Mouse (Mus musculus): ENCODE measurements around the gene Slc8a1. TPM values are rescaled to one million over a fixed set of nuclear protein-coding genes. Genes with fewer than 3 reads are reported as not detected.

Slc8a1 gene
- polyA plus RNA-seq, 1 experiment from 2014 or later: 9.7 TPM

DNA sequence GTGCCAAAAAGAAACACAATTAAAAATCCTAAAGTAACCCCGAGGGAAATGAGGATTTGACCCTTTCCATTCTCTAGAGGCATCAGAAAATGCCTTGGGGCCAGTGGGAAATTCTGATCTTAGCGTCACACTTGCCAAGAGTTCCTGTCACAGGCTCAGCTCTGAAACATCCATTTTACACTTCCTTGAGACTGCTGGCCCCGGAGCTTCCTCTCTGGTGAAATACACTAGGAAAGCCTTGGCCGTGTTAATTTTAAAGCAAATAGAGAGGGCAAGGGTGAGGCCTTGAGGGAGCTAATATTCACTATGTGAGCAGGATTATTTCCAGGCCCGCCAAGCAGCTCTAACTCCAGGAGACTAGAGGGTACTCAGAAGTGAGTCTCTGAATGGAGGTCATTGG lies 305.0 kb downstream of the Slc8a1 start:
- no peak for ATAC-seq
- 0 out of 2 replicates have a peak, but pooled peaks cover 5% of the 10 kb centered on the region for H3K36me3 ChIP-seq
- H3K9me3 ChIP-seq: no peaks in the 10 kb centered on the region

DNA sequence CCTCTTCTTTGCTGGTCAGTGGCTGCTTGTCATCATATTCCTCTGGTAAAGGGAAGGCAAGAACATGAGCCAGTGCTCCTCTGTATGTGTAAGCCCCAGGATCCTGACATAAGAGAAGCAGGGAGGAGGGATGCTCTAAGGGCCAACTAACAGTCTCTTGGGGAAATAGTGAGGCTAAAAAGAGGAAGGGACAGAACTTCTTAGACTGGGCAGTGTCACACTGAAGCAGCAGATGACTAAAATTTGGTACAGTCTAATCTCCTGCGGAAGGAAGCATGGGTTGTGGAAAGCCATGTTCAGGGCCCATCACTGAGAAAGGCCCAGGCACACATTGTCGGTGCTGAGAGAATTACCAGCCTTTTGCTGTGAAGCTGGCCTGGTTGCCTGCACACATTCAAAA lies 305.4 kb downstream of the Slc8a1 start:
- Histone ChIP-seq H3K4me3 (replicated peaks) (no peak overlapping the region), H3K27ac (no peak overlapping the region), H3K4me1 (replicated peaks) (0 out of 2 replicates have a peak, but pooled peaks cover 7% of the 10 kb centered on the region), H3K9ac (replicated peaks) (no peak overlapping the region), H3K4me2 (replicated peaks) (no peak overlapping the region), H3K27me3 (no peaks in the 10 kb centered on the region), H3K36me3 (0 out of 2 replicates have a peak, but pooled peaks cover 5% of the 10 kb centered on the region), H3K9me3 (no peaks in the 10 kb centered on the region)
- no peak for ATAC-seq
- WGBS: 83% methylated on average over 2 of the region's 2 CpGs

More for the DNA sequence above, 305.0 kb downstream of the Slc8a1 start:
- 48% methylated on average over 5 of the region's 5 CpGs for WGBS
- Histone ChIP-seq H3K27me3 (no peaks in the 10 kb centered on the region), H3K9ac (replicated peaks) (no peak overlapping the region), H3K4me2 (replicated peaks) (no peak overlapping the region), H3K4me1 (replicated peaks) (0 out of 2 replicates have a peak, but pooled peaks cover 7% of the 10 kb centered on the region), H3K27ac (no peak overlapping the region), H3K4me3 (replicated peaks) (no peak overlapping the region)

DNA sequence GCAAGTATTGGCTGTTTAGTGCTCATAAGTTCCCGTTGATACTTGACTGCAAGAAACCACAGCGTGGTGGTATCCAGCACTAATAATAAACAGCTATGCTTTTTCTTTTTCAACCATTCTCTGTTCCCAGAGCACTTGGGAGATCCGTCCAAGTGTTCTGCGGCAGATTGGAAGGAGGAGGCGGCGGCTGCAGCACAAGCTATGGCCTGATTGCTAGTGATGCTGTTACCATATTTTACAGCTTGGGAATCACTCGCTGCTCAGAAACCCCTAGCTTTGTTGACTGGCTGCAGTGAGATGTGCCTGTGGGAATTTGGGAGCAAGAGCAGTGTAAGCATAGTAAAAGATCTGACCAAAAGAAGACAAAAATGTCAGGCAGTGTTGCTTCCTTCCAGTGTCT lies 310.9 kb downstream of the Slc8a1 start:
- Histone ChIP-seq H3K27ac (no peak overlapping the region), H3K27me3 (no peaks in the 10 kb centered on the region), H3K9me3 (no peaks in the 10 kb centered on the region), H3K9ac (replicated peaks) (no peak overlapping the region), H3K36me3 (0 out of 2 replicates have a peak, but pooled peaks cover under 1% of the 10 kb centered on the region), H3K4me2 (replicated peaks) (no peak overlapping the region), H3K4me3 (replicated peaks) (no peak overlapping the region), H3K4me1 (replicated peaks) (0 out of 2 replicates have a peak, but pooled peaks cover 6% of the 10 kb centered on the region)
- ATAC-seq: no peak
- WGBS: 86% methylated on average over 7 of the region's 7 CpGs

DNA sequence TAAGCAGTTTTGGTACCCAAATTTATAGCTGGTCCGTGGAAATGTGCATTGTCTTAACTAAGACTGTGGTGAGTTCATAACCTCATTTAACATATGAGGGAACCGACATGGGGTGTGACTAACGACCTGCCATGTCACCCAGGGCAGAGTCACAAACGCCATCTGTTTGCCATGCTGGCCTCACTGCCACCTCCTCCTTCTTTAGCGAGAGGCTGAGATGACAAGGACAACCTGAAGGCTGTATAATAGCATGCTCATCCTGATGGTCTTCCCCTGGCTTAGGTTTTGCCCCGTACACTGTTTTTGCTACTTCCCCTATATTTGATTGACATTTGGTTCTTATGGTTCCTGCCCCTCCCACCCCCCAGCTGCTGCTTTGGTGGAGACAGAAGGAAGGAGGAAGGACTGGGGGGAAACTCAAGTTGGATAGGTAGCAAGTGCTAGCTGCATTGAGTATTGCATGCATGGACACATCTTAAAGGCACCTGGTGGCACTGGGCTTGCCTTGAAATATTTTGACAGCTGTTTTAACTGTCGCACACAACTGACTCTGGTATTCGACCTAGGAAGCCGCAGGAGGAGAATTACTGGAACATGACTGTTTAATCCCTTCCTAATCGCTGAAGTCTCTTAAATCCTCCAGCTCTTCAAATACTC lies 313.8 kb downstream of the Slc8a1 start:
- ATAC-seq: no peak
- Histone ChIP-seq H3K4me3 (replicated peaks) (no peak overlapping the region), H3K9ac (replicated peaks) (no peak overlapping the region), H3K9me3 (no peaks in the 10 kb centered on the region), H3K36me3 (no peaks in the 10 kb centered on the region; the same call in 1 of the 2 replicates), H3K4me2 (replicated peaks) (no peak overlapping the region), H3K27me3 (no peaks in the 10 kb centered on the region), H3K4me1 (replicated peaks) (peaks cover 14% of the 10 kb centered on the region), H3K27ac (no peak overlapping the region)
- 40% methylated on average over 10 of the region's 10 CpGs for WGBS

DNA sequence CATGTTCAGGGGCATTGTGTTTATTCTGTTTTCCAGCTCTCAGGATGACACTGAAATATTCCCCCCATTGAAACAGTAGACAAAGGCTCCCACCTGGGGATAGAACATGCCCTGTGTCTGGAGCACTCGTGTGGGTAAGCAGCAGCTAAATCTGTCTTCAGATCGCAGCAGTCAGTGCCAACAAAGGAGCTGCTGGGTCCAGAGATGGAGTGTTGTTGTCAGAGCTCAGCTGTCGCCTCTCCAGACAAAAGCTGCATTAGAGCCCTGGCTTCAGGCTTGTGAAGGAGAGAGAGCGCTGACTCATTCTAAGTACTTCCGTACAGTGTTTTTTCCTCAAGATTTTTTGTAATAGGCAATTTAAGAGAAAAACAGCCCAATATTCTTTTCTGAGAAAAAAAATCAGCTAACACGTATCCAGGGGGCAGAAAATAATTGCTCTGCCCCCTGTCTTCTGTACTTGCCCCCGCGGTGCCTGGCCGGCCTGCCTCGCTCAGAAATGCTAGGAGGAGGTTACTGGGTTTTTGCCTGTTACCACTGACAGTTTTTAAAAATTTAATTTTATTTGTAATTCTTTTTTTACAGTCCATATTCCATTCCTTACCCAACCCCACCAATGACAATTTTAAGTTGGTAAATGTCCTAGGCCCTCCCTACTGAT lies 318.2 kb downstream of the Slc8a1 start:
- Histone ChIP-seq H3K9ac (replicated peaks) (no peak overlapping the region), H3K4me1 (replicated peaks) (peaks cover 16% of the 10 kb centered on the region), H3K4me2 (replicated peaks) (no peak overlapping the region), H3K9me3 (no peaks in the 10 kb centered on the region), H3K4me3 (replicated peaks) (no peak overlapping the region), H3K27me3 (no peaks in the 10 kb centered on the region), H3K27ac (peak overlapping the region; percentile 75), H3K36me3 (no peaks in the 10 kb centered on the region; the same call in 1 of the 2 replicates)
- ATAC-seq: peak; percentile 91
- WGBS: 37% methylated on average over 10 of the region's 10 CpGs

DNA sequence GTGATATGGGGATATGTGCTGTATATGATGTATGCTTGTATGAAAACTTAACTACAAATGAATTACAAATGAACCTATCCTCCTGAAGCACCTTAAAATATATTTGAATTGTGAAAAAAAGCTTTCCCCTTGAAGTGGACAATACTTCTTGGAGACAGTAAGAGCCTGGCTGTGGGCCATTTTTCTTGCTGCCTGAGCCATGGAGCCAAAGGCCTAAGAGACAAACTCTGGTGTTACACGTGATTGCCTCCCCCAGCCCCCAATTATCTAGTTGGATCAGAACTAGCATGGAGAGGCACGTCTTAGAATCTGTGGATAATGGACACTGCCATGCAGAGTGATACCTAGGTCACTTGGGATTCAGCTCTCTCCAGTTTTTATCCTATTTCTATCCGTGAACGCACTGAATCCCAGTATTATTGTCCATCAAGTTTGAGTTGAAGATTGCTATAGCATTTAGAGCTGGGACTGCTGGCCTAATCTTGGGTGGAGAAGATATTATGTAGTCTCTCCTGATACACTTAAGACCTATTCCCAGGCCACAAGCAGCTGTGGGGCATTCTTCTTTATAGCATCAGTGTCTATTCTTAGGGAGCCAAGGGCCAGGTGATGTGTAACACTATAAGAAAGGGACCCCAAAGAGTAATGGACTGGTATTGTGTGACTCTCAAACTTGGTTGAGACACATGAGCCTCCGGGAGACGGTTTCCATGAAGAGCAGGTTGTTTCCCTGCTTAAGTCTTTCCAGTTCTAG lies 321.6 kb downstream of the Slc8a1 start:
- Histone ChIP-seq H3K36me3 (no peaks in the 10 kb centered on the region; the same call in 1 of the 2 replicates), H3K4me1 (replicated peaks) (peaks cover 9% of the 10 kb centered on the region), H3K9ac (replicated peaks) (no peak overlapping the region), H3K9me3 (no peaks in the 10 kb centered on the region), H3K4me3 (replicated peaks) (no peak overlapping the region), H3K27ac (no peak overlapping the region), H3K4me2 (replicated peaks) (no peak overlapping the region), H3K27me3 (no peaks in the 10 kb centered on the region)
- ATAC-seq: no peak
- WGBS: 86% methylated on average over 6 of the region's 6 CpGs

DNA sequence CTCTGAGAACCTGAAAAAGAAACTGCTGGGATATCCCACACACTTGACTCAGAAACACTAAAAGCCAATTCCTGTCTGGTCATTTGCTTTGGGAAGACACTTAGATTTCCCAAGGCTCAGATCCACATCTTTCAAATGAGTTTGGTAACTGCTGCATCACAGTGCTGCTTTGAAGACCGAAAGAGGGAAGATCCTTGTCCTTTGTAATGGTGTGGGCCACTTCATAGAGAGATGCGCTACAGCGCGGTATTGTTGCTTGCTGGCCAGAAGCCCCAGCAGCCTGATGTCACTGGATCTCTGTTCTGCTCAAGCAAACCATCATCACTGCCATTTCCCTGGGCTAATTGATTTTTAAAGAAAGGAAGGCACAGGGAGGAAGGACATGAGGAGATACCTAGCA lies 325.4 kb downstream of the Slc8a1 start:
- WGBS: 92% methylated on average over 4 of the region's 4 CpGs
- Histone ChIP-seq H3K27ac (no peak overlapping the region), H3K9me3 (no peaks in the 10 kb centered on the region), H3K27me3 (no peaks in the 10 kb centered on the region), H3K4me3 (replicated peaks) (no peak overlapping the region), H3K9ac (replicated peaks) (no peak overlapping the region), H3K36me3 (peaks cover 5% of the 10 kb centered on the region), H3K4me2 (replicated peaks) (no peak overlapping the region), H3K4me1 (replicated peaks) (no peaks in the 10 kb centered on the region)
- ATAC-seq: no peak

DNA sequence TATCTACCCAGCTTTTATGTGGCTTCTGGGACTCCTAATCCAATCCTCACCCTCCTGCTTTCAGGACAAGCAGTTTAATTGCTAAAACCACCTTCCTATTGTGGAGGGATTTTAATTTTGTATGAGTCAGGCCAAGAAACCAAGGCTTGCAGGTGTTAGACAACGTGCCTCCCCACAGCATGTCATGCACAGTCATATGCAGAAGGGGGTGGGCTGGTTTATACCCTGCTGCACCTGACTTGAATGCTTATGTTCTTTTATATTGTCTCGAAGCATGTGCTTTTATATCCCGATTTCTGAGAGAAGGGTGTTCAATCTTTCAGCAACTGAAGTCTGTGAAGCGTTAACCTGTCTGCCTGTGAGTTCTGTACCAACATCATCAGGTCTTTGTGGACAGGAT lies 334.0 kb downstream of the Slc8a1 start:
- ATAC-seq: no peak

DNA sequence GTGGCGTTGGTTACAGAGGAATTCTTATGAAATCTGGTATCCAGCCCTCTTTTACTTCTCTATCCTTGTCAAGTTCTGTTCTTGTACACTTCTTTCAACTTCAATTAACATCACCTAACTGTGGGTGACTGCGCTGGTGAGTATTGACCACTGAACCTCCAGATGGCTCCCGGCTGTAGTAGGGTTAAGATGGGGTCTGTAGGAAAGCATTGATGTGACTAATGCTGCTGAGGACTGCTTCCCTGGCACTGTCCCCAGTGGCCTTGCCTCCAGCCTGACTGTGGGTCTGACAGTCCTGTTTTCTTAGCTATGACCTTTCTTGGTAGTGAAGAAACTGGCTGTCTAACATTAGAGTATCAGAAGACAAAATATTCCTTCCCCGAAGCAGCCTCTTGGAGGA lies 335.1 kb downstream of the Slc8a1 start:
- no peak for ATAC-seq
- Histone ChIP-seq H3K27me3 (no peaks in the 10 kb centered on the region), H3K27ac (no peak overlapping the region), H3K4me2 (replicated peaks) (no peak overlapping the region), H3K4me1 (replicated peaks) (peaks cover 12% of the 10 kb centered on the region), H3K9ac (replicated peaks) (no peak overlapping the region), H3K9me3 (no peaks in the 10 kb centered on the region), H3K4me3 (replicated peaks) (no peak overlapping the region), H3K36me3 (peaks cover 8% of the 10 kb centered on the region)
- 90% methylated on average over 4 of the region's 4 CpGs for WGBS

More for the DNA sequence above, 334.0 kb downstream of the Slc8a1 start:
- H3K27me3 ChIP-seq: no peaks in the 10 kb centered on the region
- 45% methylated on average over 4 of the region's 4 CpGs for WGBS
- no peaks in the 10 kb centered on the region for H3K9me3 ChIP-seq
- no peak overlapping the region for H3K4me3 ChIP-seq (replicated peaks)
- H3K4me1 ChIP-seq (replicated peaks): peaks cover 12% of the 10 kb centered on the region
- peaks cover 10% of the 10 kb centered on the region for H3K36me3 ChIP-seq
- no peak overlapping the region for H3K9ac ChIP-seq (replicated peaks)
- H3K27ac ChIP-seq: no peak overlapping the region
- no peak overlapping the region for H3K4me2 ChIP-seq (replicated peaks)

DNA sequence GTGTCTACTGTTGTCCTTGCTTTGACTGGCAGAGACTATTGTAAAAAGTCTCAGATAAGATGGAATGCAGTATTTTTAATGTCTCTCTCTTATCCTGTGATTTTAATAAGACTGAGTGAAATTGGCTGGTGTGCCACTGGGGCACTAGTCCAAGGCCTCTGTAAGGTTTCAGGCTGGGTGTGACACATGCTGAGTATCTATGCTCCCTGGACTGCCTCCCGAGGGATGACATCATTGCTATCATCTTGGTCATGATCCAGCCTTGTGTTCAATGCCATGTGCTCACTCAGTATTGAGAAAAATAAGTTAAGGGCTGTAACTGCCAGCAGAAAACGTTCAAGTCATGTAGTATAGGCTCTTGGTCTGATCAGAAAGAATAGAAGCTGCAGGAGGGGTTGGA lies 335.5 kb downstream of the Slc8a1 start:
- peaks cover 3% of the 10 kb centered on the region for H3K36me3 ChIP-seq
- H3K9ac ChIP-seq (replicated peaks): no peak overlapping the region
- H3K27ac ChIP-seq: no peak overlapping the region
- 77% methylated on average over 2 of the region's 2 CpGs for WGBS
- H3K4me2 ChIP-seq (replicated peaks): no peak overlapping the region
- no peaks in the 10 kb centered on the region for H3K27me3 ChIP-seq
- no peaks in the 10 kb centered on the region for H3K9me3 ChIP-seq
- H3K4me3 ChIP-seq (replicated peaks): no peak overlapping the region
- H3K4me1 ChIP-seq (replicated peaks): peaks cover 12% of the 10 kb centered on the region
- ATAC-seq: peak; percentile 45; the same call in 1 of the 2 replicates

DNA sequence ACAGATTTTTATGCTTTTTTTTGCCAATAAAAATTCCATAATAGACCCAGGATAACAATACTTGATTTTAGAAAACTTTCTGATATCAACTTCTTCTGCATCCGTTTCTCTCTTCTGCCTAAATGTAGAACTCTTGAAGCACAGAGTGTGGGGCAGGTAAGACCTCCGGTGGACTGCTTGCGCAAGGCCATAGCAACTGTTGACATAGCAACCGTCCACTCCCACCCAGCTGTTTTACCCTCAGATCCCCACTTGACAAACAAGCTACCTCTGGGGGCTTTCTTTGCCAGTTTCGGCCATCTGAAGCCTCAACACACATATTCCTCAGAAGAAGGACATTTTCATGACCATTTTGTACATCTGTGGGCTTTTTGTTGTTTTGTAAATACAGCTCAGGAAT lies 337.8 kb downstream of the Slc8a1 start:
- peak overlapping the region; percentile 39 for H3K27ac ChIP-seq
- H3K9me3 ChIP-seq: no peaks in the 10 kb centered on the region
- H3K4me3 ChIP-seq (replicated peaks): no peak overlapping the region
- H3K36me3 ChIP-seq: no peaks in the 10 kb centered on the region
- ATAC-seq: 0 out of 2 replicates have a peak, but pooled peaks have one; percentile 58
- H3K9ac ChIP-seq (replicated peaks): no peak overlapping the region
- 56% methylated on average over 5 of the region's 5 CpGs for WGBS
- peaks cover 12% of the 10 kb centered on the region for H3K4me1 ChIP-seq (replicated peaks)
- no peak overlapping the region for H3K4me2 ChIP-seq (replicated peaks)
- H3K27me3 ChIP-seq: no peaks in the 10 kb centered on the region

DNA sequence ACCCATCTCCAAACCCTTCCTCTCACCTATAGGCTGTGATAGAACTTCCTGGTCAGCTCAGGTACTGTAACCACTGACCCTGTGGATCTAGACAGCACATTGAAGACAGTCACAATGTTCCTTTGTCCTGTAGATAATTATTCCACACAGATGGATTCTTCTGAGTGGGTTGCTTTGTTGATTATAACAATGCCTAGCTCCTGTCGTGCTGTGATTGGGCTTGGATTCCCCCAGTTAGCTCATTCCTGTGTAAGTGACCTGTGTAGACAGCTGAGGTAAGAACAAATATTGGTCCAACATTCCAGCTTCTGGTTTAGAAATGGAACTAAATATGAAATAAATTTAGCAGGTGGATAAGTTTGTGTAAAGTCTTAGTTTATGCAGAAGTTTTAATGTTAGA lies 340.7 kb downstream of the Slc8a1 start:
- Histone ChIP-seq H3K4me2 (replicated peaks) (no peak overlapping the region), H3K4me1 (replicated peaks) (peaks cover 7% of the 10 kb centered on the region), H3K9me3 (no peaks in the 10 kb centered on the region), H3K27me3 (no peaks in the 10 kb centered on the region), H3K9ac (replicated peaks) (no peak overlapping the region), H3K4me3 (replicated peaks) (no peak overlapping the region), H3K27ac (no peak overlapping the region), H3K36me3 (no peaks in the 10 kb centered on the region)
- WGBS: 47% methylated on average over 1 of the region's 1 CpGs
- no peak for ATAC-seq

Measured in midbrain, embryonic 13.5 days (tissue).